Mouse (Mus musculus) midbrain, embryonic 16.5 days (tissue): ENCODE measurements at regions not wholly inside any gene's neighbourhood (a gene's known extent, or its start where the extent isn't known, plus 50 kb on each side); places are given as distances from the start of the nearest gene placed in this dataset.
A peak's percentile ranks its signal among the peaks of the same experiment; 100 is the strongest.

ENCODE experiments used
- ATAC-seq: fragments of 200-750 bp; cut with Nextera tagmentation; 2 replicates; pipeline ENCODE4 v1.8.0; 2017; ENCODE audit warnings: moderate TSS enrichment
- H3K27ac ChIP-seq: fragments of 300-500 bp; sonication (generic); 2 replicates; pipeline ENCODE4 v1.5.1; 2014; ENCODE audit warnings: mild to moderate bottlenecking, low read length, mixed read lengths
- H3K27me3 ChIP-seq: fragments of 300-500 bp; sonication (generic); 2 replicates; pipeline ENCODE4 v1.6.1; 2014; ENCODE audit warnings: low read depth, low read length, mixed read lengths; ENCODE audit not compliant: control insufficient read depth, insufficient read depth
- H3K36me3 ChIP-seq: fragments of 300-500 bp; sonication (generic); 2 replicates; pipeline ENCODE4 v1.6.1; 2014; ENCODE audit warnings: mild to moderate bottlenecking, low read length, moderate library complexity, mixed read lengths; ENCODE audit not compliant: control insufficient read depth, insufficient read depth
- H3K4me1 ChIP-seq: fragments of 300-500 bp; sonication (generic); 2 replicates; pipeline ENCODE4 v1.6.1; 2014; ENCODE audit warnings: mild to moderate bottlenecking, low read length, mixed read lengths; ENCODE audit not compliant: control insufficient read depth, insufficient read depth
- H3K4me2 ChIP-seq: fragments of 300-500 bp; sonication (generic); 2 replicates; pipeline ENCODE4 v1.6.1; 2014; ENCODE audit warnings: mild to moderate bottlenecking, low read length, mixed read lengths
- H3K4me3 ChIP-seq: fragments of 300-500 bp; sonication (generic); 2 replicates; pipeline ENCODE4 v1.5.1; 2014; ENCODE audit warnings: low read depth, mild to moderate bottlenecking, low read length, moderate library complexity, mixed read lengths
- H3K9ac ChIP-seq: fragments of 300-500 bp; sonication (generic); 2 replicates; pipeline ENCODE4 v1.6.1; 2014; ENCODE audit warnings: low read depth, low read length, mixed read lengths
- H3K9me3 ChIP-seq: fragments of 300-500 bp; sonication (generic); replicated peaks from 2 replicates; pipeline ENCODE4 v1.6.1; 2014; ENCODE audit warnings: mild to moderate bottlenecking, low read length, mixed read lengths; ENCODE audit not compliant: control insufficient read depth, poor library complexity, severe bottlenecking
- WGBS: fragments of 180-500 bp; shearing (Covaris S2); extraction: QIAGEN DNeasy Blood & Tissue Kit; methylation state at CpG from one replicate; pipeline ENCODE4 v1.1.7; 2014; 5-methylcytosine and 5-hydroxymethylcytosine counted together

GRCm38 (mm10) chr15:36373900-36374611 lies 633.5 kb downstream of the Zfp706 start:
- no peaks in the 10 kb centered on the region for H3K27me3 ChIP-seq
- peak overlapping the region; percentile 43 for H3K4me3 ChIP-seq
- no peaks in the 10 kb centered on the region for H3K36me3 ChIP-seq
- peaks cover 10% of the 10 kb centered on the region for H3K4me1 ChIP-seq
- peak overlapping the region; percentile 75 for H3K4me2 ChIP-seq
- WGBS = 7% methylated on average over 11 of the region's 11 CpGs
- H3K9ac ChIP-seq = peak overlapping the region; percentile 39; the same call in 1 of the 2 replicates
- ATAC-seq = peak; percentile 73
- H3K9me3 ChIP-seq = no peaks in the 10 kb centered on the region
- H3K27ac ChIP-seq = no peak overlapping the region

- Histone ChIP-seq H3K4me1 (peaks cover 10% of the 10 kb centered on the region), H3K27ac (no peak overlapping the region), H3K4me3 (no peak overlapping the region), H3K27me3 (no peaks in the 10 kb centered on the region), H3K9me3 (no peaks in the 10 kb centered on the region), H3K9ac (no peak overlapping the region), H3K36me3 (no peaks in the 10 kb centered on the region), H3K4me2 (no peak overlapping the region)
- WGBS = 49% methylated on average over 3 of the region's 3 CpGs
- ATAC-seq = no peak
Observed at GRCm38 (mm10) chr15:36373481-36373880, 634.1 kb downstream of the Zfp706 start.

GRCm38 (mm10) chr15:36371382-36371781 lies 636.2 kb downstream of the Zfp706 start:
- no peaks in the 10 kb centered on the region for H3K27me3 ChIP-seq
- H3K4me1 ChIP-seq = peaks cover 10% of the 10 kb centered on the region
- no peak for ATAC-seq
- H3K4me2 ChIP-seq = no peak overlapping the region
- H3K9me3 ChIP-seq = no peaks in the 10 kb centered on the region
- H3K36me3 ChIP-seq = no peaks in the 10 kb centered on the region
- H3K4me3 ChIP-seq = no peak overlapping the region
- H3K9ac ChIP-seq = no peak overlapping the region
- H3K27ac ChIP-seq = no peak overlapping the region

- H3K4me3 ChIP-seq = no peak overlapping the region
- H3K27ac ChIP-seq = no peak overlapping the region
- no peaks in the 10 kb centered on the region for H3K36me3 ChIP-seq
- 75% methylated on average over 4 of the region's 4 CpGs for WGBS
- no peak overlapping the region for H3K9ac ChIP-seq
- no peaks in the 10 kb centered on the region for H3K27me3 ChIP-seq
- no peak overlapping the region for H3K4me2 ChIP-seq
- H3K9me3 ChIP-seq = no peaks in the 10 kb centered on the region
- peaks cover 10% of the 10 kb centered on the region for H3K4me1 ChIP-seq
- no peak for ATAC-seq
Observed at GRCm38 (mm10) chr15:36370906-36371305, 636.7 kb downstream of the Zfp706 start.

- H3K4me2 ChIP-seq = no peak overlapping the region
- no peaks in the 10 kb centered on the region for H3K27me3 ChIP-seq
Observed at GRCm38 (mm10) chr15:36367296-36367695, 640.3 kb downstream of the Zfp706 start.

GRCm38 (mm10) chr15:36364757-36365156 lies 642.8 kb downstream of the Zfp706 start:
- H3K4me1 ChIP-seq = no peaks in the 10 kb centered on the region
- H3K4me2 ChIP-seq = no peak overlapping the region
- H3K4me3 ChIP-seq = no peak overlapping the region
- H3K27ac ChIP-seq = no peak overlapping the region
- no peak overlapping the region for H3K9ac ChIP-seq
- no peaks in the 10 kb centered on the region for H3K9me3 ChIP-seq
- ATAC-seq = no peak
- H3K27me3 ChIP-seq = no peaks in the 10 kb centered on the region
- H3K36me3 ChIP-seq = no peaks in the 10 kb centered on the region

More at GRCm38 (mm10) chr15:36367296-36367695, 640.3 kb downstream of the Zfp706 start:
- ATAC-seq = no peak
- H3K4me3 ChIP-seq = no peak overlapping the region
- H3K27ac ChIP-seq = no peak overlapping the region
- no peaks in the 10 kb centered on the region for H3K4me1 ChIP-seq
- no peaks in the 10 kb centered on the region for H3K9me3 ChIP-seq
- no peak overlapping the region for H3K9ac ChIP-seq
- H3K36me3 ChIP-seq = no peaks in the 10 kb centered on the region

- no peaks in the 10 kb centered on the region for H3K27me3 ChIP-seq
- no peak overlapping the region for H3K27ac ChIP-seq
- no peaks in the 10 kb centered on the region for H3K9me3 ChIP-seq
- no peak for ATAC-seq
- no peaks in the 10 kb centered on the region for H3K4me1 ChIP-seq
- 85% methylated on average over 5 of the region's 5 CpGs for WGBS
- no peak overlapping the region for H3K4me3 ChIP-seq
- no peaks in the 10 kb centered on the region for H3K36me3 ChIP-seq
- no peak overlapping the region for H3K4me2 ChIP-seq
- no peak overlapping the region for H3K9ac ChIP-seq
Observed at GRCm38 (mm10) chr15:36364062-36364461, 643.5 kb downstream of the Zfp706 start.

- H3K36me3 ChIP-seq = no peaks in the 10 kb centered on the region
- no peak overlapping the region for H3K4me3 ChIP-seq
- no peak overlapping the region for H3K4me2 ChIP-seq
- no peak overlapping the region for H3K9ac ChIP-seq
- WGBS = 72% methylated on average over 4 of the region's 4 CpGs
- H3K27me3 ChIP-seq = no peaks in the 10 kb centered on the region
- no peaks in the 10 kb centered on the region for H3K4me1 ChIP-seq
- ATAC-seq = no peak
- H3K9me3 ChIP-seq = no peaks in the 10 kb centered on the region
- H3K27ac ChIP-seq = no peak overlapping the region
Observed at GRCm38 (mm10) chr15:36362911-36363565, 644.5 kb downstream of the Zfp706 start.

GRCm38 (mm10) chr15:36361522-36362148 lies 645.9 kb downstream of the Zfp706 start:
- Histone ChIP-seq H3K4me2 (no peak overlapping the region), H3K4me3 (no peak overlapping the region), H3K9ac (no peak overlapping the region), H3K36me3 (no peaks in the 10 kb centered on the region), H3K27ac (no peak overlapping the region), H3K4me1 (no peaks in the 10 kb centered on the region), H3K27me3 (no peaks in the 10 kb centered on the region), H3K9me3 (no peaks in the 10 kb centered on the region)
- ATAC-seq = peak; percentile 58; the same call in 1 of the 2 replicates
- WGBS = 47% methylated on average over 7 of the region's 7 CpGs
